Mouse (Mus musculus) small intestine, adult 2 months (tissue): ENCODE measurements at regions not wholly inside any gene's neighbourhood (a gene's known extent, or its start where the extent isn't known, plus 50 kb on each side); places are given as distances from the start of the nearest gene placed in this dataset.

Experiments used
- H3K27ac ChIP-seq: fragments of 200-500 bp; 2 replicates; pipeline ENCODE4 v1.5.1; 2012; ENCODE audit warnings: low read depth, low read length, control low read depth, inconsistent platforms; ENCODE audit not compliant: insufficient read depth
- H3K27me3 ChIP-seq: fragments of 200-500 bp; 2 replicates; pipeline ENCODE4 v1.6.1; 2012; ENCODE audit warnings: mild to moderate bottlenecking, moderate library complexity, low read length, inconsistent platforms; ENCODE audit not compliant: control insufficient read depth, insufficient read depth
- H3K36me3 ChIP-seq: fragments of 200-500 bp; 2 replicates; pipeline ENCODE4 v1.6.1; 2012; ENCODE audit warnings: mild to moderate bottlenecking, low read length, control low read depth, inconsistent platforms; ENCODE audit not compliant: control insufficient read depth, insufficient read depth
- H3K4me1 ChIP-seq: fragments of 200-500 bp; 2 replicates; pipeline ENCODE4 v1.6.1; 2012; ENCODE audit warnings: low read length, inconsistent platforms, mixed read lengths; ENCODE audit not compliant: control insufficient read depth, insufficient read depth, insufficient read length
- H3K4me3 ChIP-seq: fragments of 200-500 bp; 2 replicates; pipeline ENCODE4 v1.5.1; 2012; ENCODE audit warnings: low read depth, mild to moderate bottlenecking, control low read depth, inconsistent platforms, low read length, moderate library complexity
- CTCF ChIP-seq: fragments of 200-500 bp; IDR thresholded peaks from 2 replicates; pipeline ENCODE4 v1.5.1; 2012; ENCODE audit warnings: low read depth, mild to moderate bottlenecking, control low read depth, inconsistent platforms, low read length, moderate library complexity, mixed read lengths; ENCODE audit not compliant: insufficient replicate concordance, insufficient read length; ENCODE audit errors: extremely low read depth
- POLR2A ChIP-seq: fragments of 200-500 bp; IDR thresholded peaks from 2 replicates; pipeline ENCODE4 v1.6.1; 2012; ENCODE audit warnings: low read depth, mild to moderate bottlenecking, control low read depth, inconsistent platforms, low read length, moderate library complexity
- WGBS: fragments of 180-500 bp; shearing (Covaris S2); methylation state at CpG from one replicate; pipeline ENCODE4 v1.1.7; 2018; 5-methylcytosine and 5-hydroxymethylcytosine counted together

- no peaks in the 10 kb centered on the region for H3K36me3 ChIP-seq
- H3K4me3 ChIP-seq: no peak overlapping the region
- TF ChIP-seq CTCF (no peak), POLR2A (no peak)
- no peak overlapping the region for H3K27ac ChIP-seq
- no peaks in the 10 kb centered on the region for H3K27me3 ChIP-seq
- H3K4me1 ChIP-seq: no peaks in the 10 kb centered on the region
- WGBS: 65% methylated on average over 2 of the region's 2 CpGs
Observed at GRCm38 (mm10) chr16:85682721-85683120, 120.2 kb downstream of the Adamts1 start.

DNA sequence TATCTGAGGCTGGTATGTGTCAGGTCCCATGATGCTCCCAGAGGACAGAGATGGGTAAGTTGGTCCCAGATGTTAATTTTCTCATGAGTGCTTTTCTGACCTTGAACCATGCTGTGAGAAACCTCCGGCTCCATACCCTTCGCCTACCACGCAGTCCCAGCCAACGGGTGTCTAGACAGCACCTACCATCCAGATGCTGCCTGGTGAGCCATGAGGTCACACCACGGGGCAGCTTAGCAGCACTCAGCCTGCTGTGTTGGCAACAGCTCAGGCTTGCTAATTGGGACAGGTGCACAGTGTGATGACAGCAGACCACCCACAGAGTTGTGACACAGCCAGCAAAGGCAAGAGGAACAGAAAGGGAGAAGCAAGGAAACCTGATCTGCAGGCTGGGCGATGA lies 122.6 kb downstream of the Adamts1 start:
- Histone ChIP-seq H3K4me3 (no peak overlapping the region), H3K4me1 (no peaks in the 10 kb centered on the region), H3K36me3 (no peaks in the 10 kb centered on the region), H3K27me3 (no peaks in the 10 kb centered on the region), H3K27ac (no peak overlapping the region)
- TF ChIP-seq POLR2A (no peak), CTCF (no peak)
- WGBS: 58% methylated on average over 6 of the region's 6 CpGs

- TF ChIP-seq POLR2A (no peak), CTCF (no peak)
- H3K27ac ChIP-seq: no peak overlapping the region
- H3K36me3 ChIP-seq: no peaks in the 10 kb centered on the region
- H3K4me1 ChIP-seq: no peaks in the 10 kb centered on the region
- 18% methylated on average over 1 of the region's 1 CpGs for WGBS
- no peaks in the 10 kb centered on the region for H3K27me3 ChIP-seq
- H3K4me3 ChIP-seq: no peak overlapping the region
Observed at GRCm38 (mm10) chr16:85678781-85679180, 124.1 kb downstream of the Adamts1 start.

- no peaks in the 10 kb centered on the region for H3K36me3 ChIP-seq
- no peak overlapping the region for H3K27ac ChIP-seq
- H3K4me3 ChIP-seq: no peak overlapping the region
- TF ChIP-seq CTCF (no peak), POLR2A (no peak)
- no peaks in the 10 kb centered on the region for H3K27me3 ChIP-seq
- H3K4me1 ChIP-seq: no peaks in the 10 kb centered on the region
Observed at GRCm38 (mm10) chr16:85678228-85678627, 124.7 kb downstream of the Adamts1 start.

GRCm38 (mm10) chr16:85677027-85677426 lies 123.8 kb upstream of the Cyyr1 start:
- TF ChIP-seq CTCF (peak; percentile 47; the same call in 1 of the 2 replicates), POLR2A (no peak)
- 34% methylated on average over 9 of the region's 9 CpGs for WGBS
- Histone ChIP-seq H3K36me3 (no peaks in the 10 kb centered on the region), H3K27me3 (no peaks in the 10 kb centered on the region), H3K4me1 (no peaks in the 10 kb centered on the region), H3K4me3 (no peak overlapping the region), H3K27ac (no peak overlapping the region)

DNA sequence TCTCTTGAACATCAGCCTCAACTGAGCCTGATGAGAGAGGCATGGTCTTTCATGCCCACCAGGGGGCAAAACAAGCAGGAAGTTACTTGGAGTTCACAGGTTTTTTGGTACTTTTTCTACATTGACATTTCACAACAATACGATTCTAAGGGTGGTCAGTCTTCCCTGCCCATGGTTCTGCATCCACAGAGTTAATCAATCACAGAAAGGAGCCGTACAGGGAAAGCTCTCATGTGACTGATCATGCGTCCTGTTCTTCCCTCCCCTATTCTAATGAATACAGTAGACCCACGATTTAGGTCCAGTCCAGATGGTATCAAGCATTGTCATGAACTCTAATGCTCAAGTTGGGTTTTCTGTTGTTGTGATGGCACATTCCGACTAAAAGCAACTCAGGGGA lies 115.6 kb upstream of the Cyyr1 start:
- Histone ChIP-seq H3K4me1 (no peaks in the 10 kb centered on the region), H3K27me3 (no peaks in the 10 kb centered on the region), H3K27ac (no peak overlapping the region), H3K4me3 (no peak overlapping the region), H3K36me3 (no peaks in the 10 kb centered on the region)
- TF ChIP-seq POLR2A (no peak), CTCF (no peak)
- 73% methylated on average over 5 of the region's 5 CpGs for WGBS

- TF ChIP-seq CTCF (no peak), POLR2A (no peak)
- WGBS: 65% methylated on average over 1 of the region's 1 CpGs
- H3K27me3 ChIP-seq: no peaks in the 10 kb centered on the region
- no peaks in the 10 kb centered on the region for H3K36me3 ChIP-seq
- no peak overlapping the region for H3K27ac ChIP-seq
- no peaks in the 10 kb centered on the region for H3K4me1 ChIP-seq
- H3K4me3 ChIP-seq: no peak overlapping the region
Observed at GRCm38 (mm10) chr16:85667790-85668189, 114.6 kb upstream of the Cyyr1 start.

DNA sequence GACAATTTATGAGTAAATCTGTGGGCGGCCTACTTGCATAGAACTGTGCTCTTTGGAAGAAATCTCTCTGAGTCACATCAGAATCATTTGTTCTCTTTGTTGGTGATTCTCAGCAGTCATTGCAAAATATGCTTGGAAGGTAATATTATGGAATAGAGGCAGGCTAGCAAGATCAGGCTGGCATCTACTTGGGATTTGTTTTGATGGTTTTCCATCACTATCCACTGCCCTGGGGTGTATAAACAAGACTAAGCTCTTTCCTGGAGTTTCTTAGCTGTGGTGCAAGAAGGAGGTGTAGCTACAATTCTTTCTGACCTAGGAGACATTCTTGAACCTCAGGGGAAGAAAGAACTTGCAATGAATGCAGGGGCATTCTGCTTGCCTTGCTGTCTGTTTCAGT lies 96.3 kb upstream of the Cyyr1 start:
- no peak overlapping the region for H3K27ac ChIP-seq

More for the DNA sequence above, 96.3 kb upstream of the Cyyr1 start:
- 86% methylated on average over 1 of the region's 1 CpGs for WGBS
- Histone ChIP-seq H3K36me3 (no peaks in the 10 kb centered on the region), H3K4me3 (no peak overlapping the region), H3K4me1 (no peaks in the 10 kb centered on the region), H3K27me3 (no peaks in the 10 kb centered on the region)
- TF ChIP-seq CTCF (no peak), POLR2A (no peak)
